Mouse (Mus musculus) CH12.LX (cell line): ENCODE results near the gene Acsbg1. TPM values are rescaled to one million over a fixed set of nuclear protein-coding genes. Genes with fewer than 3 reads are reported as not detected.

ENCODE experiments used
- DNase-seq: peaks from one replicate; pipeline ENCODE4 v3.0.0-alpha.2; 2013; ENCODE audit errors: extremely low read depth
- H3K27ac ChIP-seq: 2 replicates; pipeline ENCODE4 v1.5.1; 2012; ENCODE audit warnings: low read depth, mild to moderate bottlenecking, control low read depth, moderate library complexity; ENCODE audit not compliant: insufficient read depth
- H3K27me3 ChIP-seq: replicated peaks from 2 replicates; pipeline ENCODE3; 2012; ENCODE audit warnings: inconsistent platforms
- H3K36me3 ChIP-seq, 2 experiments: replicated peaks in 1 of 2; 2 replicates each; pipeline versions ENCODE3 to v1.6.1; 2012; ENCODE audit warnings: inconsistent platforms in 1 of 2, low read length in 1 of 2, mild to moderate bottlenecking in 1 of 2, mixed read lengths in 1 of 2, moderate library complexity in 1 of 2; ENCODE audit not compliant: control insufficient read depth in 1 of 2, insufficient read depth in 1 of 2
- H3K4me1 ChIP-seq, 2 experiments: 2 replicates each; pipeline ENCODE4 v1.6.1; 2012; ENCODE audit warnings: inconsistent platforms in 1 of 2, moderate library complexity in 1 of 2; ENCODE audit not compliant: insufficient read depth in 2 of 2, control insufficient read depth in 1 of 2
- H3K4me2 ChIP-seq: 2 replicates; pipeline ENCODE4 v1.6.1; 2012; ENCODE audit warnings: low read depth, mild to moderate bottlenecking, control low read depth; ENCODE audit not compliant: poor library complexity, insufficient read depth, severe bottlenecking
- H3K4me3 ChIP-seq, 3 experiments: fragments of 150-350 bp in 1 of 3; sonication (generic) in 1 of 3; replicated peaks in 1 of 3; 2 replicates each; pipeline versions ENCODE3 to v1.5.1; 2011 to 2012; ENCODE audit warnings: low read depth in 2 of 3, low read length in 2 of 3, mild to moderate bottlenecking in 2 of 3, moderate library complexity in 2 of 3, control low read depth in 1 of 3, improper control_type of control experiment in 1 of 3, inconsistent platforms in 1 of 3, mixed read lengths in 1 of 3; ENCODE audit not compliant: poor library complexity in 1 of 3
- H3K79me2 ChIP-seq: replicated peaks from 2 replicates; pipeline ENCODE4 v1.6.1; 2012; ENCODE audit warnings: mild to moderate bottlenecking, moderate library complexity; ENCODE audit not compliant: control insufficient read depth, poor library complexity, insufficient read depth, severe bottlenecking; ENCODE audit errors: extremely low read depth
- H3K9ac ChIP-seq: 2 replicates; pipeline ENCODE4 v1.6.1; 2012; ENCODE audit warnings: low read depth, mild to moderate bottlenecking, control low read depth, moderate library complexity; ENCODE audit not compliant: insufficient read depth
- H3K9me3 ChIP-seq: replicated peaks from 2 replicates; pipeline ENCODE3; 2012; ENCODE audit warnings: low read length, inconsistent platforms, mixed read lengths
- BHLHE40 ChIP-seq: IDR thresholded peaks from 2 replicates; pipeline ENCODE4 v1.6.1; 2011; ENCODE audit warnings: mild to moderate bottlenecking, low read depth, low read length, improper control_type of control experiment
- CTCF ChIP-seq, 2 experiments: IDR thresholded peaks in 1 of 2; conservative IDR thresholded peaks in 1 of 2; 2 replicates each; pipeline ENCODE4 v1.5.1; 2011 to 2012; ENCODE audit warnings: low read depth in 2 of 2, low read length in 2 of 2, improper control_type of control experiment in 1 of 2, inconsistent platforms in 1 of 2, mild to moderate bottlenecking in 1 of 2, moderate library complexity in 1 of 2
- EP300 ChIP-seq: IDR thresholded peaks from 2 replicates; pipeline ENCODE4 v1.6.1; 2011; ENCODE audit warnings: low read length, improper control_type of control experiment
- ETS1 ChIP-seq: conservative IDR thresholded peaks from 2 replicates; pipeline ENCODE4 v1.6.1; 2012; ENCODE audit warnings: low read depth, mild to moderate bottlenecking, inconsistent platforms, low read length, improper control_type of control experiment, moderate library complexity
- HCFC1 ChIP-seq: IDR thresholded peaks from 2 replicates; pipeline ENCODE4 v1.6.1; 2012; ENCODE audit warnings: low read depth, mild to moderate bottlenecking, inconsistent platforms, low read length, improper control_type of control experiment
- JUN ChIP-seq: IDR thresholded peaks from 2 replicates; pipeline ENCODE4 v1.6.1; 2011; ENCODE audit warnings: low read depth, mild to moderate bottlenecking, low read length, improper control_type of control experiment, moderate library complexity; ENCODE audit not compliant: insufficient read depth
- JUND ChIP-seq: conservative IDR thresholded peaks from 2 replicates; pipeline ENCODE4 v1.6.1; 2011; ENCODE audit warnings: low read depth, low read length, improper control_type of control experiment
- KAT2A ChIP-seq: IDR thresholded peaks from 2 replicates; pipeline ENCODE4 v1.6.1; 2012; ENCODE audit warnings: low read length, improper control_type of control experiment, inconsistent platforms; ENCODE audit not compliant: insufficient replicate concordance
- MXI1 ChIP-seq: IDR thresholded peaks from 2 replicates; pipeline ENCODE4 v1.6.1; 2011; ENCODE audit warnings: mild to moderate bottlenecking, low read depth, low read length, improper control_type of control experiment
- MYC ChIP-seq: IDR thresholded peaks from 2 replicates; pipeline ENCODE4 v1.6.1; 2011; ENCODE audit warnings: low read depth, mild to moderate bottlenecking, improper control_type of control experiment, low read length
- POLR2A ChIP-seq: IDR thresholded peaks from 2 replicates; pipeline ENCODE4 v1.6.1; 2011; ENCODE audit warnings: low read depth, mild to moderate bottlenecking, improper control_type of control experiment, low read length
- TBP ChIP-seq: conservative IDR thresholded peaks from 2 replicates; pipeline ENCODE4 v1.6.1; 2011; ENCODE audit warnings: low read depth, low read length, improper control_type of control experiment
- ZMIZ1 ChIP-seq: IDR thresholded peaks from 2 replicates; pipeline ENCODE4 v1.6.1; 2012; ENCODE audit warnings: low read depth, mild to moderate bottlenecking, inconsistent platforms, low read length, improper control_type of control experiment
- dilution Hi-C: fragments of 300-500 bp; cut with MboI; formaldehyde crosslinking; loops from 2 replicates; pipeline ENCODE4 v1.14.3; 2020; ENCODE audit warnings: low sequenced_read_pairs; ENCODE audit not compliant: extremely low pct_unique_long_range_greater_than_20kb, extremely low pct_ligation_motif_present
- in situ Hi-C: fragments of 300-500 bp; cut with MboI; formaldehyde crosslinking; loops from 3 replicates; pipeline ENCODE4 v1.14.3; 2019; ENCODE audit warnings: low sequenced_read_pairs, low pct_ligation_motif_present, low pct_unique_long_range_greater_than_20kb, mixed read lengths
- polyA plus RNA-seq: library from polyadenylated mRNA; unstranded; fragments of >175 nt; gene quantifications from 2 replicates; pipeline ENCODE4 v1.2.1, GENCODE M21; 2012; ENCODE audit warnings: low read depth; ENCODE audit not compliant: insufficient read length
- total RNA-seq, 2 experiments: library from RNA; depleted of rRNA; stranded (reverse); fragments of 300-350 nt in 1 of 2; fragments of >200 nt in 1 of 2; gene quantifications; 2 replicates each; pipeline ENCODE4 v1.2.3; 2012 to 2014

Gene Acsbg1
- total and polyA plus RNA-seq, 3 experiments, result 16.8 to 24.0 (median 23.6) TPM

DNA sequence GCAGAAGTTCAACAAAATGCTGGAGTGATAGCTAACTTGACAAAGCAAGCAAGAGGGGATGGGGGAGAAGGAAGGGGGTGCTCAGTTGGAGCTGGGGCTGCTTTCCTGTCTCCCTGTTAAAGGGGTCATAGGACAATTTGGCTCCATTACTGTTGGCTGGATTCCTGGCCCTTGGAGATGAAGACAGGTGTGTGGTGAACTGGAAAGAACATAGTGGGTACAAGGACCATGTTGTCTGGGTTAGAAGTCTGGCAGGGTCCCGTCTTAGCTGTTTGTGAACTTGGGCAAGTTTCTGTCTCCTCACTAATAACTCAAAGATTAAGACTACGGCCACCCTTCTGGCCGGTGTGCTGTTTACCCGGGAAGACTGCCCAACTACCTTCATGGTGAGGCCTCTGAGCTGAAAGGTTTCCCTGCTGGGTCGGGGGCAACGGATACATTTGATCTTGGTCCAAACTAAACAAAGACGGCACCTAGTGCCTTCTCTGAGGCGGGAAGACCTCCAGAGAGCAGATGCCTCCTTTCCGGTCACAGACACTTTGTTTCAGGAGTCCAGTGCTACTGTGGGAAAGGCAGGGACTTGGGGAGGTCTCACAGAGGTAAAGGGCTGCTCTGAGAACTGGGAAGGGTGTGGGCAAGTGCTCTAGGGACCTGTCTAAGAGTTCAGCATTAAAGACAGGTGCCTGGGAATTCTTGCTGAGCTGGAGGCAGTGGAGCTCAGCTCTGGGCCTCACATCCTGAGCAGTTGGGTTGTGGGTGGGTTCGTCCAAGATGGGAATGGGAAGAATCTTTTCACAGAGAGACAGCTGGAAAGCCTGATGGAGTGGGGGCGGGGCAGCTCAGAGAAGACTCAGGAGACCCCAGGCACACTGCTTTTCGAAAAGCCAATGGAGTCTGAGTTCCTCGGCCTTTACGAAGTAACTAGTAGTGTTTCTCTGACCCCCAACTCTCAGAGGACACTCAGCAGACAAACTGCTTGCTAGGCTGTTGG, 25.9 kb upstream of the Acsbg1 start:
- TF ChIP-seq ETS1 (peak; percentile 18; the same call in 1 of the 2 replicates), BHLHE40 (no peak)
- Histone ChIP-seq H3K9me3 (no peaks in the 10 kb centered on the region), H3K36me3 (no peaks in the 10 kb centered on the region), H3K4me2 (no peak overlapping the region), H3K27ac (no peak overlapping the region), H3K79me2 (no peaks in the 10 kb centered on the region), H3K4me3 (no peak overlapping the region), H3K4me1 (peaks cover 7 to 35% of the 10 kb centered on the region in 2 experiments), H3K27me3 (peaks cover 1% of the 10 kb centered on the region), H3K9ac (no peak overlapping the region)
- dilution Hi-C loops, result no loop called here
- no peak for DNase-seq
- in situ Hi-C loops, result no loop called here

- no peak overlapping the region for H3K27ac ChIP-seq
- TF ChIP-seq ZMIZ1 (peak; percentile 90; the same call in 1 of the 2 replicates), HCFC1 (no peak), JUND (peak; percentile 79), MYC (no peak), POLR2A (peak; percentile 59), MXI1 (no peak), EP300 (peak; percentile 58), CTCF (conservative IDR thresholded peaks at IDR 0.05 in 1 of 2, IDR thresholded peaks at IDR 0.05 in 1 of 2; ENCODE audit: low read depth in 2 of 2, low read length in 2 of 2) (no peak), KAT2A (no peak), TBP (peak; percentile 95), JUN (peak; percentile 71; the same call in 1 of the 2 replicates)
- TF ChIP-seq, all 38 proteins: peak for 6
- H3K79me2 ChIP-seq, result no peaks in the 10 kb centered on the region
- no peak overlapping the region for H3K4me2 ChIP-seq
- H3K4me3 ChIP-seq, result no peak overlapping the region
- no peaks in the 10 kb centered on the region for H3K9me3 ChIP-seq
- in situ Hi-C loops, result no loop called here
- dilution Hi-C loops, result no loop called here
- DNase-seq, result peak; percentile 38
- no peak overlapping the region for H3K9ac ChIP-seq
- no peaks in the 10 kb centered on the region for H3K36me3 ChIP-seq
- H3K4me1 ChIP-seq, result peaks cover 3 to 39% of the 10 kb centered on the region in 2 experiments
- H3K27me3 ChIP-seq, result no peaks in the 10 kb centered on the region
Observed at GRCm38 (mm10) chr9:54683814-54684605, 22.3 kb upstream of the Acsbg1 start.
